Mouse (Mus musculus): ENCODE measurements around the gene Trmt1.

DNA sequence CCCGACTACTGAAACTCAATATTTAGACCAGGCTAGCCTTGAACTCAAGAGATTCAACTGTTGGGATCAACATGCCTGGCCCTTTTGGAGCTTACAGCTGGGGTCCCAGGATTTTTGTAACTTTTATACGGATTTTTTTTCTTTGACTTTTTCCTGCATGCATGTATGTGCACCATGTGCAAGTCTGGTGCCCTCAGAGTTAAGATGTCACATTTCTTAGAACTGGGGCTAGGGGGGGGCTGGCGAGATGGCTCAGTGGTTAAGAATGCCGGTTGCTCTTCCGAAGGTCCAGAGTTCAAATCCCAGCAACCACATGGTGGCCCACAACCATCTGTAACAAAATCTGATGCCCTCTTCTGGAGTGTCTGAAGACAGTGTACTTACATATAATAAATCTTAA is 14.4 kb downstream of the Trmt1 start:
- no peak for TF ChIP-seq POLR2A (IDR thresholded peaks at IDR 0.05; ENCODE audit: control insufficient read depth, low read depth, low read length)
- no peak for TF ChIP-seq CTCF (IDR thresholded peaks at IDR 0.05; ENCODE audit: control insufficient read depth, insufficient read depth, insufficient replicate concordance, low read depth, low read length)
